Mouse (Mus musculus) left cerebral cortex, adult 18-20 months (tissue): ENCODE results near the gene Fam163a. TPM values are rescaled to one million over a fixed set of nuclear protein-coding genes. Genes with fewer than 3 reads are reported as not detected.

ENCODE experiments used
- DNase-seq, 2 experiments: peaks; one replicate each; pipeline ENCODE4 v3.0.0; 2021 to 2022; ENCODE audit warnings: low spot score in 2 of 2, mixed read lengths in 1 of 2
- total RNA-seq, 2 experiments: library from RNA; stranded (reverse); gene quantifications; 2 replicates each; pipeline ENCODE4 v1.2.3; 2021

The Fam163a gene
- total RNA-seq, 2 experiments from 2014 or later, result 5.7 to 7.7 TPM

- DNase-seq, result no peak
These were observed 718 bp downstream of the Fam163a start for GRCm38 (mm10) chr1:156203961-156204655.

- no peak for DNase-seq
These were observed 2.2 kb downstream of the Fam163a start for GRCm38 (mm10) chr1:156202661-156203060.

DNA sequence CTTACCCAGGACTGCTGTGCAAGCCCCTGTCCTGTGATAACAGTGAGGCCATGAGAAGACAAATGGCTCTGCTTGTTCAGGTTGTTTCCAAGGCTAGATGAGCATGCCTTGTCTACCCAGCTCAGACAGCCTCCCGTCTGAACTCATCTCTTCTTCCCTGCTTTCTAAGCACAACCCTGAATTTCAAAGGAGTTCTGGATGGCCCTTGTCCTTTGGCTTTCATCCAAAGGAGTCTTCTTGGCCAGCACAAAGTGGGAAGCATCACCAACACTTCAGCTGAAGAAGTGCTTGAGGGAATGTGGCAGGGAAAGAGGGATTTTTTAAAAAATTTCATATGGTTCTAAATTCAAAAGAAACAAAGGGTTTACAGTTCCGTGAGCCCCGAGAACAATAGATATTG lies 3.8 kb downstream of the Fam163a start:
- DNase-seq, result no peak

GRCm38 (mm10) chr1:156197588-156197987 lies 7.2 kb downstream of the Fam163a start:
- DNase-seq, result no peak

GRCm38 (mm10) chr1:156193292-156193691 lies 11.5 kb downstream of the Fam163a start:
- no peak for DNase-seq

GRCm38 (mm10) chr1:156192853-156193252 lies 12.0 kb downstream of the Fam163a start:
- no peak for DNase-seq

GRCm38 (mm10) chr1:156186646-156187045 lies 18.2 kb downstream of the Fam163a start:
- DNase-seq, result peak in 1 of 2 experiments; percentile 8

GRCm38 (mm10) chr1:156184158-156184571 lies 20.7 kb downstream of the Fam163a start:
- no peak for DNase-seq

DNA sequence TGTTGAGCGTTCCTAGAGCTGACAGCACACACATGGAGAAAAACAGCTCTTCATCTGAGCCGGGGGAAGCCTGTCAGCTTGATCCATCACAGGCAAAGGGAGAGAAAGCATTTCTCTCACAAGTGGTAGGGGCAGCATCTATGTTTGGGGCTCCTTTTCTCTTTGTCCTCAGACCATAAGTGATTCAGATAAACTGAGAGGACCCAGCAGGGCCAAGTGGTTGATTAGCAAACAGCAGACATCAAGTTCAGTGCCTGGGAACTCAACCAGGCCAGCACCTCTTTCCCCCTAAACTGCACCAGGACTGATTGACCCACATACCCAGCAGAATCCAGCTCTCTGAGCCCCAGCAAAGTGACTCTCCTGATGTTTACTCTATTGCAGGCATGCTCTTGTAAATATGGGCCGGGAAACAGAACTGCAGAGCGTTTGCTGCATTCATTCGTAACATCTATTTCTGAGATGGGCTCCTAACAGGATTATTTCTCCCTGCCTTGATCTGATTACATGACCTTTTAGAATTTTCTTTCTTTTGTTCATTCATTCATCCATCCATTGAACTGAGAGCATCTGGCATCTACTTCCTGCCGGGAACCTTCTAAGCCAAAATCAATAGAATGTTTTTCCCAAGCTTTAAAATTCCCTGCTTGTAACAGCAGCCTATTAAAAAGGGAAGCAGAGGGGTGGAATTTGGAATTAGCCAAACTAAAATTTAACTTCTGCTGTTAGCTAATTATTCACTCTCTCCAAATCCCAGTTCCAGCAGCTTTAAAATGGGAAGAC lies 21.5 kb downstream of the Fam163a start:
- no peak for DNase-seq

DNA sequence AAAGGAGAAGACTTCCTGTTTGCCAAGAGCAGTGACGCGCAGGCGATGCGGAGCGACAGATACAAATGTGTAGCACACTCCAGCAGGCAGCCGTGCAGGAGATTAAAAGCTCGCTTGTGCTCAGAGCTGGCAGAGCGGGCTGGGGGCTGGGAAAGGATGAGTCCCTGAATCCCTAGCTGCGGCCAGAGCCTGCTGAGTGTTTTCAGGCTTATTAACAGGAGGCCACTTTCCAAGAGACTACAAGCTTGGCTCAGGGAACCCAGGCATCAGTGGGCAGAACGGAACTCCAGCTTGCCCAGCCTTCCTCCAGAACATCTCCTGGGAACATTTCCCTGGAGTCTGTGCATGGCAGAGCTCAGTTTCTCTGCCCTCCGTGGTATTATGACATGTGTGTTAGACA lies 25.0 kb downstream of the Fam163a start:
- peak in 1 of 2 experiments; percentile 16 for DNase-seq

DNA sequence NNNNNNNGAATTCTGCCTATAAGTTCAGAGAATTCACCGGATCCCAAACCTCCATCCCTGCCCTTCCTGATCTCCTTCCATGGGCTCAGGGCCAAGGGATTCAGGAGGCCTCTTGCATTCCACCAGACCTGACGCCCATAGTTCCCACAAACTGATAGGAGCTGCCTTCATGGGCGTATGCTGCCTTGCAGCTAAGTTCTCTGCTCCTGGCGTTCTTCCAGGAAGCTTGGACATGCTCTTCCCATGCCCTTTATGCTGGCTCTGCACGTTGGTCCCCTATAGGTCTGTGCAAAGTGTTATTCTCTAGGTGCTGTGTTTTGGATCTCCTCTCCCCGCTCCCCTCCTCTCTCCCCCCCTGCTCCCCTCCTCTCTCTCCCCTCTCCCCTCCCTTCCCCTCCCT lies 36.1 kb downstream of the Fam163a start:
- no peak for DNase-seq

GRCm38 (mm10) chr1:156116770-156117169 lies 88.1 kb downstream of the Fam163a start:
- no peak for DNase-seq

GRCm38 (mm10) chr1:156113884-156114499 lies 90.8 kb downstream of the Fam163a start:
- no peak for DNase-seq

DNA sequence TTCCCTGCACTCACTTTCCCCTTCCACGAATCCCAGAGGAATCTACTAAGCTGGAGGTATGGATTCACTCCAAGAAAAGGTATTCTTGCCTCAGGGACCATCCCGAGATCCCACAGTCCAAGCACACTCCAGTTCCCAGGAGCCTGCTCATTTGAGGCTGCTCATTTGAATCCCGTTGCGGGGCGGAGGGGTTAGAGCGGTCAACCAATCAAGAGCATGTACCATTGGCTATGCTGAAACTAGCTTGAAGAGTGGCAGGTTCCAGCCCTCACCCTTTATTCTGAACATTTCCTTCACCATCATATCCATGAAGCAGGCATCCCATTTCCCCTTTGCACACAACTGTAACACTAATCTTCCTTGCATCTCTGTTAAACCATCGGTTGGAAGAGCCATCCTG lies 92.7 kb downstream of the Fam163a start:
- DNase-seq, result no peak

GRCm38 (mm10) chr1:156111728-156112127 lies 93.1 kb downstream of the Fam163a start:
- DNase-seq, result no peak

DNA sequence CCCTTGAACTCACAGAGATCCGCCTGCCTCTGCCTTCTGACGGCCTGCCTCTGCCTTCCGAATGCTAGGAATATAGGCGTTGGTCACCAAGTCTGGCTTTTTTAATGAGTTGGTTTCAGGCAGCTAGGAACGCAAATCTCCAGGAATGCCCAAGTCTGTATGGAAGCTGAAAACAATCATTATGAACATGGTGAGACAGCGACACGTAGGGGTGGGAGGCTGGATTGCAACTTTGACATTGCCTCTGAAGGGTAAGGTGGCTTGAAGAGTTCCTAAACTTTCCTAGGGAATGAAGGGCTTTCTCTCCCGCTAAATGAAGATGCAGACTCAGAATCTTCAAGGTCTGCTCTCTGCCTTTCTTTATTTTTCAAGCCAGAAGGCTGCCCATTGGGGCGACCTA lies 93.7 kb downstream of the Fam163a start:
- no peak for DNase-seq

DNA sequence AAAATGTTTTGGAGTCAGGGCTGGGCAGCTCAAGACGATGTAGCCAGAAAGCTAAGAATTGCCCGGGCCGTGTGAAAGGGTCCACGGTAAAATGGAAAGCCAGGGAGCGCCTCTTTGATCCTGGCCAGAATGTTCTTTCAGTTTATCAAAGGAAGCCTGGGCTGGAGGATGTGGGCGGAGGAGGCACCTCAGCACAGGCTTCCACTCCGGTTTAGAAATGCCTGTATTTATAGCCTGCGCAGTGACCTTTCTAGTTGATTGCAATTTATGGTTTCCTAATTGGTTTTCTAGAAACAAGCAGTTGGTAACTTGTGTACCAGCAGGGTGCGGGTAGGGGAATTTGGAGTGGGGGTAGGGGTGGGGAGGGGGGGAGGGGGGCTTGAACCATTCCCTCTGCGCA lies 96.4 kb downstream of the Fam163a start:
- no peak for DNase-seq

GRCm38 (mm10) chr1:156107424-156107823 lies 97.4 kb downstream of the Fam163a start:
- no peak for DNase-seq

DNA sequence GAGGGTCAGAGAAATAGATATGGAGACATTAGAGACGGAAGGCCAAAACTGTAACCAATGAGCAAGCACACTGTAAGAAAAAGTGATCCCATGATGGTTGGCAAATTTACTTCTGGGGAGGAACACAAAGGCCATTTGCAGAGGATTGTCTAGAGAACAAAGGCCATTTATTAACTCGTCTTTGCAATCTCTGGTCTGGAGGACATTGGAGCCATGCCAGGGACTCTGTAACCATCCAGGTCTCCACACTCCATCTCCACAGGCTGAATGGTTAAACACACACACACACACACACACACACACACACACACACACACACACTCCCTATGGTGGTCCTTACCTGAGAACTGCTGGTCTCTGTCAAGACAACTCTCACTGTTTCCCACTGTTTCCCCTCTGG lies 99.4 kb downstream of the Fam163a start:
- DNase-seq, result no peak

- DNase-seq, result no peak
These were observed 101.1 kb downstream of the Fam163a start for GRCm38 (mm10) chr1:156103763-156104162.

DNA sequence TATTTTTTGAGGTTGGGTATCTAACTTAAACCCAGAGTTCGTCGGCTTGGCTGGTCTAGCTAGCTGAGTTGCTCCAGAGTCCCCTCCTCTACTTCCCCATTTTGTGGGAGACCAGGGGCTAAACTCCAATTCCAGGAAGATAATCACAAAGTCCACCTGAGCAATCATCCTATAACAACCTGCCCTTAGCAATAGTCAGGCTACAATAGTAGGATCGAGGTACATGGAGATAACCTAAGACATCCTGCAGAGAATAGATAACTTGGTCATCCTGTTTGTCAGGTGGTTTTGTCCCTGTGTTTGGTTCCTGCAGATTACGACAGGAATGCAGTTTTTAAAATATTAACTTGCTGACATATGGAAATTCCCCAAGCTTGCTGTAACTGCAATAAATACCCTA lies 113.0 kb downstream of the Fam163a start:
- DNase-seq, result no peak

DNA sequence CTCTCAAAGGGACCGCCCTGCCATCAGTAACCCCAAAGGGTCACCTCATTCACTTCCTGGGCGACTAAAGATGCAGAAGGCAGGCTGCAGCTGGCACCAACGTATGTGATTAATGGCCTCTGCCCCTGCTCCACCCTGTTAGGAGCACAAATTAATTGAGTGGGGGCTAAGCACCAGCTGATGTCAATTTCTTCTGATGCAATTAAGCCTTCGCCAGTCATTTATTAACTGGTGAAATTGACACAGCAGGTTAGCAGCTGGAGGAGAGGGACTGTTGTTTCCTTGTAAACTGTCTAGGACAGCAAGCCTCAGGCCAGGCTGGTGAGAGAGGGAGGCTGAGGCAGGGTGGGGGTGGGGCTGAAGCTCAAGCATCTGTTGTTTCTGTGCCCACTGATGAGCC lies 114.8 kb downstream of the Fam163a start:
- no peak for DNase-seq
